Mouse (Mus musculus): ENCODE data around the gene Fkbp8. TPM values are rescaled to one million over a fixed set of nuclear protein-coding genes. Genes with fewer than 3 reads are reported as not detected.
A peak's percentile ranks its signal among the peaks of the same experiment; 100 is the strongest.
"Not testable (repeated sequence)": the region's sequence is repeated elsewhere in the genome, so short reads cannot be mapped to it uniquely, and the experiment has no call there.

Fkbp8 gene
- polyA plus RNA-seq, 1 experiment from 2014 or later: 245 TPM

DNA sequence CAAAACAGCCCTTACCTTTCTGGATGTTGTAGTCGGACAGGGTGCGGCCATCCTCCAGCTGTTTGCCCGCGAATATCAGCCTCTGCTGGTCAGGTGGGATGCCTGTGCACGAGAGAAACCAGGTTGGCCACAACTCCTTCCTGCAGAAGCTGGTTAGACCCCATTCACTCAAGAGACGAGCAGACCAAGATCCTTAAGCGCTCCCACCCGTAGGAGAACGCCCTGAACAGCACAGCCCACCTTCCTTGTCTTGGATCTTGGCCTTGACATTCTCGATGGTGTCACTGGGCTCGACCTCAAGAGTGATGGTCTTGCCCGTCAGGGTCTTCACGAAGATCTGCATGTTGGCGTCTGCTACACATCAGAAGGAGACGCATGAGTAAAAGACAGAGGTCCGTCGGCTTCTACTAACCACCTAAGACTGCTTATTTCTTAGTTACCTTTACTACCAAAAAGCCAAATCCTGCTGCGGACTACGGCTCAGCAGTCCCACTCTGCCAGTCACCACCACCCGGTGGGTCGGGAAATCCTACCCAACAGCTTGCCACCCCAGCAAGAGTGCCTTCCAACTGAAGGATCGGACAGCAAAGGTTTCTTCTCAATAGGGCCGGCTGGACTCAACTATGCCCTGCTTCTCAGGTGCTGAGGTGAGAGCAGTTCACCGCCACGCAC lies 18.1 kb upstream of the Fkbp8 start:
- WGBS: 8% methylated on average over 25 of the region's 25 CpGs
- H3K4me3 ChIP-seq (ENCODE audit: low read depth, low read length): peak overlapping the region; percentile 99
- no peaks in the 10 kb centered on the region for H3K9me3 ChIP-seq (ENCODE audit: low read depth, low read length)
- H3K4me1 ChIP-seq (ENCODE audit: insufficient read depth): peaks cover 19% of the 10 kb centered on the region
- ATAC-seq (ENCODE audit: insufficient read depth): no peak
- H3K9ac ChIP-seq: peak overlapping the region; percentile 96
- H3K27ac ChIP-seq (ENCODE audit: low read depth): peak overlapping the region; percentile 97
- peaks cover 50% of the 10 kb centered on the region for H3K36me3 ChIP-seq (ENCODE audit: insufficient read depth)
- H3K27me3 ChIP-seq (ENCODE audit: insufficient read depth, low read length): no peaks in the 10 kb centered on the region
- peak overlapping the region; percentile 97 for H3K4me2 ChIP-seq
- no peak for DNase-seq
- no peak for TF ChIP-seq CTCF (IDR thresholded peaks at IDR 0.05; ENCODE audit: low read depth)

DNA sequence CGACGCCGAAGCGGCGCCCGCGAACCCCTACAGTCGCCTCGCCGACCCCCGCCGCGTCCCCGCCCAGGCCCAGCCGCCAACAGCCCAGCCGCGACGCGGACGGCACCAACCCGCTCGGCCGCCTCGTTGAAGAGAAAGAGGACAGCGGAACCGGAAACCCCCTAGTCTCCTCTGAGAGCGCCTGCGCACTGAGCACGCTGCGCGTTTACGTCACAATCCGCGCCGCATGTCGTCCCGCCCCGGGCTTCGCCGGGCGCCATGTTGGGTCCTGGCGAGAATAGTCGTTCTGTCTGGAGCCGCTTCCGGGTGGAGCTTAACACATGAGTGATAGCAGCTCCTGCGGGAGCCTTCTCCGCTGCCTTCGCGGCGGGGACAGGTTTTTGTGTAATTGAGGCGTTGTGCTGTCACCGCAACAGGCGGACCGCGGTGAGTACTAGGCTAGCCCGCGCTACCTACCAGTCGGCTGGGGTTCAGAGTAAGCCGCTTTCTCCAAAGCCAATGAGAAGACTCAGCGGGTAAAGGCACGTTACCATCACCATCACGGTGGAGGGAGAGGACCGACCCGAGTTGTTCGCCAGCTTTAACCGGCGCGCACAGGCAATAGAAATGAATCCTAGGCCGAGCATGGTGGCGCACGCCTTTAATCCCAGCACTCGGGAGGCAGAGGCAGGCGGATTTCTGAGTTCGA lies 17.2 kb upstream of the Fkbp8 start, which contains the start of gene Uba52:
Gene Uba52 (minus strand): TSS at position 574 of the 688 bp plus-strand sequence.
- peak within 1 kb of the TSS; percentile 99 for H3K4me3 ChIP-seq (ENCODE audit: low read depth, low read length)
- no peak for TF ChIP-seq CTCF (IDR thresholded peaks at IDR 0.05; ENCODE audit: low read depth)
- ATAC-seq (ENCODE audit: insufficient read depth) (peak; percentile 77), DNase-seq (peak; percentile 99)
- peaks cover 19% of the 10 kb centered on the region for H3K4me1 ChIP-seq (ENCODE audit: insufficient read depth)
- H3K36me3 ChIP-seq (ENCODE audit: insufficient read depth): peaks cover 48% of the 10 kb centered on the region
- peak within 1 kb of the TSS; percentile 96 for H3K9ac ChIP-seq
- WGBS: under 1% methylated on average over 74 of the region's 74 CpGs
- no peaks in the 10 kb centered on the region for H3K27me3 ChIP-seq (ENCODE audit: insufficient read depth, low read length)
- H3K27ac ChIP-seq (ENCODE audit: low read depth): peak within 1 kb of the TSS; percentile 97
- no peaks in the 10 kb centered on the region for H3K9me3 ChIP-seq (ENCODE audit: low read depth, low read length)
- peak within 1 kb of the TSS; percentile 97 for H3K4me2 ChIP-seq

DNA sequence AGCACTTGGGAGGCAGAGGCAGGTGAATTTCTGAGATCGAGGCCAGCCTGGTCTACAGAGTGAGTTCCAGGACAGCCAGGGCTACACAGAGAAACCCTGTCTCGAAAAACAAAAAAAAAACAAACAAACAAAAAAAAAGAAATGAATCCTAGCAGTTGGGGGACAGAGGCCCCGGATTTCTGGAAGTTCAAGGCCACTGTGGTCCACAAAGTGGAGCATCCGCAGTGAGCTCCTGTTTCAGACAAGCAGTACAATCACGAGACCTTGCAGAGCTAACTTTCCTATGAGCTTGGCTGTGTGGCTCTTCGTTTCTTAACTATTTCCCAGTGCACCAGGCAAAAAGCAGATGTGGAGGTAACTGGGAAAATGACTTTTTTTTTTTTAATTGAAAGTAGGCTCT lies 16.4 kb upstream of the Fkbp8 start:
- DNase-seq; H3K27me3 ChIP-seq (ENCODE audit: insufficient read depth, low read length); H3K9me3 ChIP-seq (ENCODE audit: low read depth, low read length); ATAC-seq (ENCODE audit: insufficient read depth): not testable (repeated sequence)
- peak overlapping the region; percentile 99 for H3K4me3 ChIP-seq (ENCODE audit: low read depth, low read length)
- peak overlapping the region; percentile 46; the same call in 1 of the 2 replicates for H3K27ac ChIP-seq (ENCODE audit: low read depth)
- peak overlapping the region; percentile 96; the same call in 1 of the 2 replicates for H3K9ac ChIP-seq
- 75% methylated on average over 6 of the region's 6 CpGs for WGBS
- peak overlapping the region; percentile 97 for H3K4me2 ChIP-seq
- peaks cover 11% of the 10 kb centered on the region; the same call in 1 of the 2 replicates for H3K4me1 ChIP-seq (ENCODE audit: insufficient read depth)
- peaks cover 52% of the 10 kb centered on the region for H3K36me3 ChIP-seq (ENCODE audit: insufficient read depth)

DNA sequence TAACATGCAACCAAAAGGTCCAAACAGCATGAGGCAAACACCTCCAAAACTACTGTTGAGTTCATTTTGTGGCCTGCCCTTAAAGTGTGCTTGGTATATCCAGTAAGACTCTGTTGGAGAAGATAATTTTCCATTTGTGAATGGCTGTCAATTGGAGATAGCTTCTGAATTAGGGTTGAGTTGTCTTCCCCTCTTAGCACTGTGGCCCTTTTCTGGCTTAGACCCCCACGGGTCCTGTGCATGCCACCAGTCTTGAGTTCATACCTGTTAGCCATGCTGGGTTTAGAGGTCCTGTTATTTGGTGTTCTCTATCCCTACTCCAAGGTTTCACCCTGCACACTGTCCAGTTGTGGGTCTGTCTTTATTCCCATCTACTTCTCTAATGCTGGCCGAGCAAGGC lies 15.8 kb upstream of the Fkbp8 start:
- Histone ChIP-seq H3K36me3 (ENCODE audit: insufficient read depth) (peaks cover 57% of the 10 kb centered on the region), H3K9ac (no peak overlapping the region; the same call in 1 of the 2 replicates), H3K4me2 (peak overlapping the region; percentile 97), H3K4me1 (ENCODE audit: insufficient read depth) (peaks cover 11% of the 10 kb centered on the region; the same call in 1 of the 2 replicates), H3K9me3 (ENCODE audit: low read depth, low read length) (no peaks in the 10 kb centered on the region), H3K27ac (ENCODE audit: low read depth) (no peak overlapping the region), H3K4me3 (ENCODE audit: low read depth, low read length) (peak overlapping the region; percentile 99; the same call in 1 of the 2 replicates), H3K27me3 (ENCODE audit: insufficient read depth, low read length) (no peaks in the 10 kb centered on the region)
- WGBS: 89% methylated on average over 2 of the region's 2 CpGs
- ATAC-seq (ENCODE audit: insufficient read depth) (no peak), DNase-seq (no peak)
- no peak for TF ChIP-seq CTCF (IDR thresholded peaks at IDR 0.05; ENCODE audit: low read depth)

DNA sequence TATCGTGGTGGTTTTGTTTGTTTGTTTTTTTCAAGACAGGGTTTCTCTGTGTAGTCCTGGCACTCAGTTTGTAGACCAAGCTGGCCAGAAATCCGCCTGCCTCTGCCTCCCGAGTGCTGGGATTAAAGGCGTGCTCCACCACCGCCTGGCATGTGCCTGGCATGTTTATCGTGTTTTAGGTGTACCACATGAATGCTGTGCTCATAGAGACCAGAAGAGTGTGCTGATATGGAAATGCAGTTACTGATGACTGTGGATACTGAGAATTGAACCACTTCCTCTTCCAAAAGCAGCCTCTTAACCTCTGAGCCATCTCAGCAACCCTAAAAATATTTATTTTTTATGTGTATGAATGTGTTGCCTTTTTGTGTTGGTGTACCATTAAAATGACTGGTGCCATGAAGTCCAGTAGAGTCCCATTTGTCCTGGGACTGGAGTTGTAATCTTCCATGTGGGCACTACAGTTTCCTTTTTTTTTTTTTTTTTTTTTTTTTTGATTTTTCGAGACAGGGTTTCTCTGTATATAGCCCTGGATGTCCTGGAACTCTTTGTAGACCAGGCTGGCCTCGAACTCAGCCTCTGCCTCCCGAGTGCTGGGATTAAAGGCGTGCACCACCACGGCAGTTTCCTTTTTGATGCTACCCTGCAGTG lies 15.1 kb upstream of the Fkbp8 start:
- no peaks in the 10 kb centered on the region for H3K27me3 ChIP-seq (ENCODE audit: insufficient read depth, low read length)
- no peak for ATAC-seq (ENCODE audit: insufficient read depth)
- no peak for DNase-seq
- no peak overlapping the region for H3K4me3 ChIP-seq (ENCODE audit: low read depth, low read length)
- peaks cover 11% of the 10 kb centered on the region; the same call in 1 of the 2 replicates for H3K4me1 ChIP-seq (ENCODE audit: insufficient read depth)
- peaks cover 51% of the 10 kb centered on the region for H3K36me3 ChIP-seq (ENCODE audit: insufficient read depth)
- no peak overlapping the region for H3K27ac ChIP-seq (ENCODE audit: low read depth)
- no peak overlapping the region for H3K4me2 ChIP-seq
- TF ChIP-seq CTCF (IDR thresholded peaks at IDR 0.05; ENCODE audit: low read depth): no peak
- 92% methylated on average over 11 of the region's 11 CpGs for WGBS
- H3K9ac ChIP-seq: no peak overlapping the region; the same call in 1 of the 2 replicates
- H3K9me3 ChIP-seq (ENCODE audit: low read depth, low read length): no peaks in the 10 kb centered on the region

DNA sequence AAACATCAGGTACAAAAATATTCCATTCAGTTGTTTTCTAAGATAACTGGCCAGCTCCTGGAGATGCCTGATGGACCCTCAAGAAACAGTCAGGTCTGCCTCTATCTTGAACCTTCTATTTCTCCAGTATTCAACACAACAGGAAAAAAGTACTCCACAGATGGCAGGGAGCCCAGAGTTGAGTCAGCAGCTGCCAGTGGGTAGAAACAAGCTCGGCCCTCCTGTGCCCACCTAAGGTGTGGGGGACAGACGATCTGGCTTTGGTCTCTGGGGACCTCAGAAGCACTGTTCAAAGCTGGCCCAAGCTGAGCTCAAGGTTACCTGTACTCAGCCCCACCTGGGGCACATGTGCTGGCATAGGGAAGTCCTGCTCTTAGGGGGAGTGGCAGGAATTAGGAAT lies 14.1 kb upstream of the Fkbp8 start:
- DNase-seq (no peak), ATAC-seq (ENCODE audit: insufficient read depth) (no peak)
- no peaks in the 10 kb centered on the region for H3K27me3 ChIP-seq (ENCODE audit: insufficient read depth, low read length)
- no peak overlapping the region for H3K9ac ChIP-seq
- H3K9me3 ChIP-seq (ENCODE audit: low read depth, low read length): no peaks in the 10 kb centered on the region
- peaks cover 11% of the 10 kb centered on the region; the same call in 1 of the 2 replicates for H3K4me1 ChIP-seq (ENCODE audit: insufficient read depth)
- no peak overlapping the region for H3K4me3 ChIP-seq (ENCODE audit: low read depth, low read length)
- no peak overlapping the region for H3K4me2 ChIP-seq
- 62% methylated on average over 2 of the region's 2 CpGs for WGBS
- TF ChIP-seq CTCF (IDR thresholded peaks at IDR 0.05; ENCODE audit: low read depth): no peak
- peaks cover 45% of the 10 kb centered on the region for H3K36me3 ChIP-seq (ENCODE audit: insufficient read depth)
- H3K27ac ChIP-seq (ENCODE audit: low read depth): no peak overlapping the region

Data from lung, embryonic 14.5 days (tissue).